Mouse (Mus musculus): ENCODE results near the gene Tbl3. TPM values are rescaled to one million over a fixed set of nuclear protein-coding genes. Genes with fewer than 3 reads are reported as not detected.
A peak's percentile ranks its signal among the peaks of the same experiment; 100 is the strongest.

Gene Tbl3
- total and polyA plus RNA-seq, 3 experiments: 103 to 111 TPM; not detected in 1

- Histone ChIP-seq H3K4me3 (ENCODE audit: control insufficient read depth in 1 of 2, insufficient read depth in 1 of 2, low read depth in 2 of 2, low read length in 2 of 2) (no peak within 1 kb of the TSS), H3K9me3 (replicated peaks; ENCODE audit: insufficient read depth, low read length) (no peaks in the 10 kb centered on the region), H3K27ac (ENCODE audit: control insufficient read depth, low read depth, low read length) (no peak within 1 kb of the TSS), H3K79me2 (ENCODE audit: control insufficient read depth, insufficient read depth, low read length, poor library complexity) (no peaks in the 10 kb centered on the region), H3K27me3 (ENCODE audit: control insufficient read depth in 1 of 2, insufficient read depth in 2 of 2, low read length in 2 of 2) (no peaks in the 10 kb centered on the region), H3K36me3 (ENCODE audit: control insufficient read depth in 1 of 2, insufficient read depth in 2 of 2, low read length in 2 of 2) (peaks cover 0 to 3% of the 10 kb centered on the region in 2 experiments; a peak in 1 of 4 replicates), H3K4me1 (ENCODE audit: control insufficient read depth in 1 of 2, insufficient read depth in 2 of 2, low read length in 2 of 2) (peaks cover 0 to 16% of the 10 kb centered on the region in 2 experiments; a peak in 3 of 4 replicates), H3K9ac (ENCODE audit: control insufficient read depth, low read depth, low read length, poor library complexity, severe bottlenecking) (no peak within 1 kb of the TSS)
- TF ChIP-seq MAFK (IDR thresholded peaks at IDR 0.05; ENCODE audit: borderline replicate concordance, low read depth, low read length) (no peak), JUND (IDR thresholded peaks at IDR 0.05; ENCODE audit: low read depth, low read length) (no peak), CHD1 (IDR thresholded peaks at IDR 0.05; ENCODE audit: low read depth, low read length) (no peak), NRF1 (IDR thresholded peaks at IDR 0.05; ENCODE audit: insufficient read depth, low read depth, low read length, poor library complexity, severe bottlenecking) (no peak), EP300 (IDR thresholded peaks at IDR 0.05; ENCODE audit: low read depth in 1 of 2, low read length in 2 of 2) (no peak), SIN3A (IDR thresholded peaks at IDR 0.05; ENCODE audit: low read length) (no peak), SMC3 (IDR thresholded peaks at IDR 0.05; ENCODE audit: low read depth, low read length) (no peak), RCOR1 (IDR thresholded peaks at IDR 0.05; ENCODE audit: low read depth, low read length) (no peak), MAX (IDR thresholded peaks at IDR 0.05; ENCODE audit: low read length) (no peak), ELF1 (IDR thresholded peaks at IDR 0.05; ENCODE audit: low read depth, low read length) (no peak), TCF12 (IDR thresholded peaks at IDR 0.05; ENCODE audit: low read depth, low read length) (no peak), MEF2A (IDR thresholded peaks at IDR 0.05; ENCODE audit: extremely low read depth, insufficient replicate concordance, low read depth, low read length, poor library complexity, severe bottlenecking) (no peak), POLR2A (IDR thresholded peaks at IDR 0.05; ENCODE audit: control insufficient read depth in 1 of 2, insufficient read depth in 1 of 2, low read depth in 1 of 2, low read length in 2 of 2, poor library complexity in 1 of 2) (no peak)
- no peak for DNase-seq (ENCODE audit: low read depth, low spot score)
Measured at GRCm38 (mm10) chr17:24689251-24690081, 18.0 kb downstream of the Tbl3 start, which contains the start of gene Syngr3. Syngr3 (minus strand) TSS chr17:24689955.

GRCm38 (mm10) chr17:24687599-24687998 lies 19.9 kb downstream of the Tbl3 start:
- Histone ChIP-seq H3K4me1 (ENCODE audit: control insufficient read depth in 1 of 2, insufficient read depth in 2 of 2, low read length in 2 of 2) (peaks cover 0 to 12% of the 10 kb centered on the region in 2 experiments; a peak in 3 of 4 replicates), H3K9ac (ENCODE audit: control insufficient read depth, low read depth, low read length, poor library complexity, severe bottlenecking) (peak overlapping the region; percentile 57), H3K27me3 (ENCODE audit: control insufficient read depth in 1 of 2, insufficient read depth in 2 of 2, low read length in 2 of 2) (no peaks in the 10 kb centered on the region), H3K79me2 (ENCODE audit: control insufficient read depth, insufficient read depth, low read length, poor library complexity) (no peaks in the 10 kb centered on the region), H3K9me3 (replicated peaks; ENCODE audit: insufficient read depth, low read length) (no peaks in the 10 kb centered on the region), H3K4me3 (ENCODE audit: control insufficient read depth in 1 of 2, insufficient read depth in 1 of 2, low read depth in 2 of 2, low read length in 2 of 2) (peak overlapping the region; percentile 61 to 64), H3K36me3 (ENCODE audit: control insufficient read depth in 1 of 2, insufficient read depth in 2 of 2, low read length in 2 of 2) (peaks cover 0 to 3% of the 10 kb centered on the region in 2 experiments; a peak in 1 of 4 replicates), H3K27ac (ENCODE audit: control insufficient read depth, low read depth, low read length) (peak overlapping the region; percentile 71)
- TF ChIP-seq CTCF (IDR thresholded peaks at IDR 0.05 in 2 of 3, conservative IDR thresholded peaks at IDR 0.05 in 1 of 3; ENCODE audit: control insufficient read depth in 1 of 3, insufficient read depth in 1 of 3, low read depth in 2 of 3, low read length in 3 of 3, poor library complexity in 1 of 3, severe bottlenecking in 1 of 3): no peak
- TF ChIP-seq JUND (IDR thresholded peaks at IDR 0.05; ENCODE audit: low read depth, low read length): no peak
- no peak for TF ChIP-seq MEF2A (IDR thresholded peaks at IDR 0.05; ENCODE audit: extremely low read depth, insufficient replicate concordance, low read depth, low read length, poor library complexity, severe bottlenecking)
- no peak for TF ChIP-seq NRF1 (IDR thresholded peaks at IDR 0.05; ENCODE audit: insufficient read depth, low read depth, low read length, poor library complexity, severe bottlenecking)
- TF ChIP-seq E2F4 (IDR thresholded peaks at IDR 0.05; ENCODE audit: borderline replicate concordance, low read depth, low read length): no peak
- TF ChIP-seq SMC3 (IDR thresholded peaks at IDR 0.05; ENCODE audit: low read depth, low read length): no peak
- no peak for DNase-seq (ENCODE audit: low read depth, low spot score)

All from MEL (cell line).